Mouse (Mus musculus): ENCODE measurements around the gene Tspan14. TPM values are rescaled to one million over a fixed set of nuclear protein-coding genes. Genes with fewer than 3 reads are reported as not detected.

Tspan14 gene
- polyA plus RNA-seq, 1 experiment from 2014 or later = 88.5 TPM

DNA sequence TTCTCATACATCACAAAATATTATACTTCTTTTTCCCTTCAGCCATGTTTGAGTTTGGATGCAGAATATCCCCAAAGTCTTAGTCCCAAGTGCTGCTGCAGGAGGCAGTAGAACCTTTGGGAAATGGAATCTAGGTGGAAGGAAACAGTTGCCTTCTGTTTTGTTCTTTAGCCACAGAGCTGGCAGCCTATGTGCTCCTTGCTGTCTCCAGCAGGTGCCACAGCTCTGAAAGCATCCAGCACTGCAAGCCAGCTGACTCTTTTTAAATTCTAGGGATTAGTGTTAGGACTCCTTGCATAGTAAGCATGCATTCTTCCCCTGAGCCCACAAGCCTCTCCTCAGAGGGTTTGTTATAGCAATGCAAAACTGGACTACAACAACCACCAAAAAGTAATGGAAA, 55.1 kb downstream of the Tspan14 start:
- Histone ChIP-seq H3K27me3 (no peaks in the 10 kb centered on the region), H3K4me2 (replicated peaks) (no peak overlapping the region), H3K36me3 (peaks cover 88% of the 10 kb centered on the region), H3K9ac (replicated peaks) (no peak overlapping the region), H3K27ac (replicated peaks) (no peak overlapping the region), H3K4me1 (no peaks in the 10 kb centered on the region), H3K9me3 (no peaks in the 10 kb centered on the region), H3K4me3 (no peak overlapping the region)
- ATAC-seq (ENCODE audit: low FRiP score, low read depth) = no peak

DNA sequence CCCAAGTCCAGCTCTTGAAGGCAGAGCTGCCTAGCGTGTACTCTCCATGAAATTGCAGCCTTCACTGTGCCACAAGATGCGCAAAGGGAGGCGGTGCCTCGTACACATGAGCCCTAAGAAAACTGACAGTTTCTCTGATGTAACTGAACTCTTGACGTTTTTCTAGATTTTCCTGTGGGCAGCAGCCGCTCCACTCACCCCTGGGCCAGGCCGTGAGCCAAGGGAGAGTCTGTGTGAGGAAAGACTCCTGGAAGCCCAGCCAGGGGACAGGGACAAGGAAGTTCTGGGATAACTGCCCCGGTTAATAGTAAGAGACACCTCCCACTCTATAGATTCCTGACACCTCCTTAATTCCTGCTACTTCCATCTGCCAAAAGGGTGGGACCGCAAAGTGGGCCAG, 57.8 kb downstream of the Tspan14 start:
- 91% methylated on average over 9 of the region's 9 CpGs for WGBS
- H3K36me3 ChIP-seq = peaks cover 71% of the 10 kb centered on the region
- ATAC-seq (ENCODE audit: low FRiP score, low read depth) = no peak

GRCm38 (mm10) chr14:40906770-40907169, 59.8 kb downstream of the Tspan14 start:
- no peaks in the 10 kb centered on the region for H3K9me3 ChIP-seq
- H3K27ac ChIP-seq (replicated peaks) = no peak overlapping the region
- no peak overlapping the region for H3K4me2 ChIP-seq (replicated peaks)
- H3K4me3 ChIP-seq = no peak overlapping the region
- no peaks in the 10 kb centered on the region for H3K27me3 ChIP-seq
- no peaks in the 10 kb centered on the region for H3K4me1 ChIP-seq
- H3K9ac ChIP-seq (replicated peaks) = no peak overlapping the region
- ATAC-seq (ENCODE audit: low FRiP score, low read depth) = no peak
- H3K36me3 ChIP-seq = peaks cover 57% of the 10 kb centered on the region
- WGBS = 95% methylated on average over 9 of the region's 9 CpGs

More for the DNA sequence above, 57.8 kb downstream of the Tspan14 start:
- Histone ChIP-seq H3K27me3 (no peaks in the 10 kb centered on the region), H3K4me3 (no peak overlapping the region), H3K27ac (replicated peaks) (no peak overlapping the region), H3K9ac (replicated peaks) (no peak overlapping the region), H3K9me3 (no peaks in the 10 kb centered on the region), H3K4me2 (replicated peaks) (no peak overlapping the region), H3K4me1 (no peaks in the 10 kb centered on the region)

DNA sequence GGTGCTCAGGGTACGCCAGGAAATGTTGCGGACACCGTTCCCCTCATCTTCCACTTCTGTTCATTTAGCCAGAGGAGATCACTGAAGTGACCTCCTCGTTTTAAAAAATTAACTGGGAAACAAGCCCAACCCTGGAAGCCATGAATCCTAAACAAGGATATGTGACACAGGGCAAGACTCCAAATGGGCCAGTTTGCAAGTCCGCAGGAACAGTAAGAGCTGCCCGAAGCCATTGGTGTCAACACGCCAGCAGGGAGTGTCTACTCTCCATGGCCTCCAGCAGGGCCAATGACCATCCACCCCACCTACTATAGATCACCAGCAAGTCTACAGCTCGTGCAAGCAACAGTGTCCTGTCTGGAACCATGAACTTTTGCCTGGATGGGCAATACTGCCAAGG, 60.8 kb downstream of the Tspan14 start:
- Histone ChIP-seq H3K4me3 (no peak overlapping the region), H3K9ac (replicated peaks) (no peak overlapping the region), H3K36me3 (peaks cover 48% of the 10 kb centered on the region), H3K4me2 (replicated peaks) (no peak overlapping the region), H3K4me1 (no peaks in the 10 kb centered on the region), H3K27ac (replicated peaks) (no peak overlapping the region), H3K9me3 (no peaks in the 10 kb centered on the region), H3K27me3 (no peaks in the 10 kb centered on the region)
- no peak for ATAC-seq (ENCODE audit: low FRiP score, low read depth)
- WGBS = 93% methylated on average over 8 of the region's 8 CpGs

DNA sequence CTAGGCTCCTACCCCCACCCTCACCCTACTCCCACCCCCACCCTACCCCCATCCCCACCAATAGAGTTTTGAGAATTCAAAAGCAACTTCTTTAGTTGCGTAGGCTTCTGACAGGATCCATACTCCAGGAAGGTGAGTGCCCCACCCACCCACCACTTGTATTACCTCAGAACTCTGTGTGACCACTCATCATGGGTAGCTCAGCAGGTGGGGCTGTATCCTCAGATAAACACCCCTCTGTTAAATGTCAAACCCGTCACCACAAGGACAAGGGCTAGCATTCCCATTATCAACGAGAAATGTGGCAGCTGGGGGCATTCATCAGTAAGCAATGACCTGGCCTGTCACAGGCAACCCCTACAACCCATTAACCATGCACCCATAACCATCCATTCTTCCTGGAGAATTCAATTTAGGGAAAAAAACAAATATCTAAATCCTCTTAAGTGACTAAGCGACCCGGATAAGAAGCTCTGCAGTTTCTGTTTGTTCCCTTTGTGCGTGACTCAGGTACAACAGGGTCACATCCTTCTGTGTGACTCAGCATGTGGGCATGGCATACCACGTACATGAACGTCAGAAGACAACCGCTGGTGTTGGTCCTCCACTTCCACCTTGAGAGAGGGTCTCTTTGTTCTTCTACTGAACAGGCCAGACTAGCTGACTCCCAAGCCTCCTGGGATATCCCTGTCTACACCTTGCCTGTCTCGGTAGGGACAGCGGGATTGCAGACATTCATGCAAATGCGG, 64.1 kb downstream of the Tspan14 start:
- Histone ChIP-seq H3K36me3 (peaks cover 15% of the 10 kb centered on the region), H3K9ac (replicated peaks) (no peak overlapping the region), H3K27me3 (no peaks in the 10 kb centered on the region), H3K4me3 (no peak overlapping the region), H3K4me1 (no peaks in the 10 kb centered on the region), H3K9me3 (no peaks in the 10 kb centered on the region), H3K4me2 (replicated peaks) (no peak overlapping the region), H3K27ac (replicated peaks) (no peak overlapping the region)
- WGBS = 62% methylated on average over 12 of the region's 12 CpGs
- ATAC-seq (ENCODE audit: low FRiP score, low read depth) = no peak

- ATAC-seq (ENCODE audit: low FRiP score, low read depth) = no peak
- Histone ChIP-seq H3K4me3 (no peak overlapping the region), H3K4me2 (replicated peaks) (no peak overlapping the region), H3K36me3 (no peaks in the 10 kb centered on the region), H3K9ac (replicated peaks) (no peak overlapping the region), H3K27ac (replicated peaks) (no peak overlapping the region), H3K4me1 (no peaks in the 10 kb centered on the region), H3K9me3 (no peaks in the 10 kb centered on the region), H3K27me3 (no peaks in the 10 kb centered on the region)
- 80% methylated on average over 2 of the region's 2 CpGs for WGBS
Measured at GRCm38 (mm10) chr14:40900267-40900666, 66.3 kb downstream of the Tspan14 start.

DNA sequence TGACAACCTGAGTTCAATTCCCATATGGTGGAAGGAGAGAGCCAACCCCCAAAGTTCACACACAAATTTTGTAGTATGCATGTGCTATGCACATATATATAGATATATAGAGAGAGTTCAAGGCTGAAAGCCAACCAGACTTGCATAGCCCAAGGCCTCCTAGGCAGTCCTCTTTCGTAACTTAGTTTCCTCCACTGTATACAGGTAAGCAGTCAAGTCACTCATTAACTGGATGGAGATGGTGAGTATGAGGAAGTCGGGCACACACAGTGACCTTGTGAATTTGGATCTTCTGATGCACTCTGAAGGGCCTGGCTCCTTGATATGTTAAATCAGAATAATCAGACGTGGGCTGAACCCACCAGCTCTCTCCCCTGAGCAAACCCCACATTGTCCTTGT, 68.7 kb downstream of the Tspan14 start:
- Histone ChIP-seq H3K9ac (replicated peaks) (no peak overlapping the region), H3K4me1 (peaks cover 7% of the 10 kb centered on the region; the same call in 1 of the 2 replicates), H3K4me3 (no peak overlapping the region), H3K4me2 (replicated peaks) (no peak overlapping the region), H3K27me3 (no peaks in the 10 kb centered on the region), H3K36me3 (no peaks in the 10 kb centered on the region), H3K9me3 (no peaks in the 10 kb centered on the region), H3K27ac (replicated peaks) (no peak overlapping the region)
- WGBS = 87% methylated on average over 3 of the region's 3 CpGs
- ATAC-seq (ENCODE audit: low FRiP score, low read depth) = no peak

GRCm38 (mm10) chr14:40895681-40896080, 70.9 kb downstream of the Tspan14 start:
- ATAC-seq (ENCODE audit: low FRiP score, low read depth) = no peak
- Histone ChIP-seq H3K4me2 (replicated peaks) (no peak overlapping the region), H3K27me3 (no peaks in the 10 kb centered on the region), H3K9ac (replicated peaks) (no peak overlapping the region), H3K27ac (replicated peaks) (no peak overlapping the region), H3K4me3 (no peak overlapping the region), H3K36me3 (no peaks in the 10 kb centered on the region), H3K4me1 (peaks cover 7% of the 10 kb centered on the region; the same call in 1 of the 2 replicates), H3K9me3 (no peaks in the 10 kb centered on the region)
- 81% methylated on average over 8 of the region's 8 CpGs for WGBS

DNA sequence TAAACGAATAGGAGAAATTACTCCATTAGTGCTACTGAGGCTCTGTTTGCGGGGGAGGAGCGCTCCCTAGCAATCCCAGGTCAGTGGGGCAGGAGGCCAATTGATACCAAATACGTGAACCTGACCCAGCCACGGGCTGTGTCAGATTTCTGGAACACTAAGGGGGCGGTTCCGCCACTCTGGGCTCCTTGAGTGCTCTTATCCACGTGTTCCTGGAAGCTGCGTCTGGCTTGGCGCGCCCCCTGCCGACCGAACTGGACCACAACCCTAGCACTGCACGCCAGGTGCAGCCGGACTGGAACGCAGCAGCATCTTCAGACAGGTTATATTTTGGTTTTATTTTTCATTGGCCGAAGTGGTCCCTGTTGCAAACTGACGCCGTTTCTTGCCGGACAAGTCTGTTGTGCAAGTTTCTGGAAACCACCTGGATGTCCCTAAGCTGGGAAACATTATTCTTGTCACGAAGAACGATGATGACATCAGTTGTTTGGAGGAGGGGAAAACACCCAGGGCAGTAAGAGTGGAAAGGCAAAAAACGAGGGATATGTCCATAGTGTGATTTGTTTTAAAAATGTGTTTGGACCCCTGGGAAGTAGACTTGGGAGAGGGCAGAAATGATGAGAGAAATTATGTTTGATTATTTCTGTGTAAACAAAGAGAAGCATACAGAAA, 71.9 kb downstream of the Tspan14 start:
- H3K4me3 ChIP-seq = 0 out of 2 replicates have a peak overlapping the region, but pooled peaks have one; percentile 0
- H3K36me3 ChIP-seq = no peaks in the 10 kb centered on the region
- WGBS = 17% methylated on average over 23 of the region's 23 CpGs
- H3K9ac ChIP-seq (replicated peaks) = no peak overlapping the region
- no peak overlapping the region for H3K27ac ChIP-seq (replicated peaks)
- no peaks in the 10 kb centered on the region for H3K27me3 ChIP-seq
- no peaks in the 10 kb centered on the region for H3K9me3 ChIP-seq
- peaks cover 7% of the 10 kb centered on the region; the same call in 1 of the 2 replicates for H3K4me1 ChIP-seq
- H3K4me2 ChIP-seq (replicated peaks) = peak overlapping the region; percentile 41
- peak; percentile 84 for ATAC-seq (ENCODE audit: low FRiP score, low read depth)

- H3K4me2 ChIP-seq (replicated peaks) = peak overlapping the region; percentile 41; the same call in 1 of the 2 replicates
- H3K9me3 ChIP-seq = no peaks in the 10 kb centered on the region
- H3K27me3 ChIP-seq = no peaks in the 10 kb centered on the region
- 76% methylated on average over 8 of the region's 8 CpGs for WGBS
- no peak overlapping the region for H3K4me3 ChIP-seq
- no peak overlapping the region for H3K9ac ChIP-seq (replicated peaks)
- H3K4me1 ChIP-seq = peaks cover 7% of the 10 kb centered on the region; the same call in 1 of the 2 replicates
- H3K36me3 ChIP-seq = no peaks in the 10 kb centered on the region
- no peak overlapping the region for H3K27ac ChIP-seq (replicated peaks)
- ATAC-seq (ENCODE audit: low FRiP score, low read depth) = no peak
Measured at GRCm38 (mm10) chr14:40893884-40894283, 72.7 kb downstream of the Tspan14 start.

GRCm38 (mm10) chr14:40893196-40893595, 73.4 kb downstream of the Tspan14 start, which contains the start of gene Sh2d4b:
Sh2d4b (minus strand) TSS chr14:40893266.
- WGBS = 78% methylated on average over 3 of the region's 3 CpGs
- Histone ChIP-seq H3K9ac (replicated peaks) (no peak within 1 kb of the TSS), H3K27ac (replicated peaks) (no peak within 1 kb of the TSS), H3K27me3 (no peaks in the 10 kb centered on the region), H3K4me3 (no peak within 1 kb of the TSS), H3K9me3 (no peaks in the 10 kb centered on the region), H3K4me1 (peaks cover 7% of the 10 kb centered on the region; the same call in 1 of the 2 replicates), H3K4me2 (replicated peaks) (peak within 1 kb of the TSS; percentile 41; the same call in 1 of the 2 replicates), H3K36me3 (no peaks in the 10 kb centered on the region)
- no peak for ATAC-seq (ENCODE audit: low FRiP score, low read depth)

DNA sequence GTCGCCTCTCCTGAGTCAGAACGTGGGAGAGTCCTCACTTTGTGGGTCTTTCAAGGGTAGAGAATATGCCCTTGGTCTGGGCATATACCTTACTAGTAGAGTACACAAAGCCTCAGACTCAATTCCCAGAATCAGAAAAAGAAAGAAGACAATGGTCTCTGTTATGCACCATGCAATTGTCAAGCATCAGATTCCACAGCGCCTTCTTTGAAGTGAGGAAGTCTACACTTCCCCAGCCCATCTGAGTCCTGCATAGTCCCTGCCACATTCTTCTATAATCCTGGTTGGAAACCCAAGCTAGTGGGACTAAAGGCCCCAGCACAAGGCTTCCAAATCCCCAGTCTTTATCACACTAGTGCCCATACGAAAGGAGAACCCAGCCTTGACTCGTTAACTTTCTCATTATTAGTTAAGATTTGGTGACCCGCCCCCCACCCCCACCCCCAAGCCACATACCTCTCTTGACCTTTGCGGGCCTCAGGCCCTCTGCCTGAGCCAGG, 74.2 kb downstream of the Tspan14 start:
- 78% methylated on average over 7 of the region's 7 CpGs for WGBS
- Histone ChIP-seq H3K36me3 (no peaks in the 10 kb centered on the region), H3K4me3 (no peak overlapping the region), H3K27ac (replicated peaks) (no peak overlapping the region), H3K4me2 (replicated peaks) (no peak overlapping the region), H3K27me3 (no peaks in the 10 kb centered on the region), H3K9me3 (no peaks in the 10 kb centered on the region), H3K9ac (replicated peaks) (no peak overlapping the region), H3K4me1 (peaks cover 7% of the 10 kb centered on the region; the same call in 1 of the 2 replicates)
- ATAC-seq (ENCODE audit: low FRiP score, low read depth) = no peak

Measured in midbrain, embryonic 12.5 days (tissue).